Mouse (Mus musculus) urinary bladder, adult 2 months (tissue): Measurements from ENCODE around the gene Mrpl22. TPM values are rescaled to one million over a fixed set of nuclear protein-coding genes. Genes with fewer than 3 reads are reported as not detected.
"Not testable (repeated sequence)": the region's sequence is repeated elsewhere in the genome, so short reads cannot be mapped to it uniquely, and the experiment has no call there.

Experiments
- DNase-seq: peaks from one replicate; pipeline ENCODE4 v3.0.0; 2022; ENCODE audit warnings: low spot score
- polyA plus RNA-seq: library from polyadenylated mRNA; depleted of rRNA; stranded (reverse); fragments of >200 nt; gene quantifications from 2 replicates; pipeline ENCODE4 v1.2.3, GENCODE M21; 2012

Gene Mrpl22
- polyA plus RNA-seq, 1 experiment: 66.3 TPM

GRCm38 (mm10) chr11:58180756-58181155 is 9.3 kb downstream of the Mrpl22 start:
- DNase-seq: no peak

GRCm38 (mm10) chr11:58183579-58183978 is 12.1 kb downstream of the Mrpl22 start:
- DNase-seq: no peak

GRCm38 (mm10) chr11:58189675-58190074 is 18.2 kb downstream of the Mrpl22 start:
- no peak for DNase-seq

DNA sequence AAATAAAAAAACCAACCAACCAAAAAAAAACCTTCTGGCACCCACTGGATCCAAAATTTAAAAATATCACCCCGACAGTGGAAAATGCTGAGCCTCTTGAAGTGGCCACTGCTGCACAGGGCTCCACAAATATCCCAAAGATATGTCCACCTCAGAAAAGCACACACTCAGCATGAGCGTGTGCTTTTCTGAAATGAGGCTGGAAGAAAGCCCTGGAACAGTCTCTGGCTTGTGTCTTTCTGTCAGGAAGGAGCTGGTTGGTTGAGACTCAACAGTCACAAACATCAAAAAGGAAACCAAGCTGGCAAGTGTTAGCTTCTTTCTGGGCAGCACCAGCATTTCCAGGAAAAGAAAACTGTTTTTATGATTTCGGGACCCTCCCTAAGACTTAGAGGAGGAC is 21.9 kb downstream of the Mrpl22 start:
- DNase-seq: no peak

DNA sequence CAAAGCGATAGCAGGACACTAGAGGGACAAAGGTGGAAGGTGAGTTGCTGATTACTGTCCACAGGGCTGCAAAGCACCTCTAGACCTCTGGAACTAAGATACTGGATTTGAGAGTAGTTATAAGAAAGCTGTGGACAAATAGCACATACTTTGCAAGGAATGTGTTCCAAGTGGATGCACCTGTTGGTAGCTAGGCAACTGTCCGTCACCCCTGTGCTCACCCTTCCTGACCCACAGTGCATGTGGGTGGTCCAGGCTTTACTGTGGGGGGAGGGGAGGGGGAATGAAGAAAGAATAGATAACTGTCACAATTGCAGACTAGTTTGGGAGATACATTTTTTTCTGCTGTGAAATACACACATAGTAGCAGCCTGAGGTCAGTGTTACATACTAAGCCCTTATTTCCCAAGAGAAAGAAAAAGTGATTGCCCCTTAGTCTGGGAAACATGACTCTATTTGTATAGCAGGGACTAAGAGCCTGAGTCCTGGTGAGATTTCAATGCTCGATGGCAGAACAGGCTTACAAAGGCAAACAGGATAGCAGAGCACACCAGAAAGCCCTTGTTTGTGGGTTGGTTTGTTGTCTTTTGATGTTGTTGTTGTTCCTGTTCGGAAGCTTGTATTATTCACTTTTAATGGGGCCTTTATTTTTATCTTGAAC is 22.5 kb downstream of the Mrpl22 start:
- no peak for DNase-seq

- DNase-seq: no peak
Measured at GRCm38 (mm10) chr11:58198663-58199062, 27.2 kb downstream of the Mrpl22 start.

DNA sequence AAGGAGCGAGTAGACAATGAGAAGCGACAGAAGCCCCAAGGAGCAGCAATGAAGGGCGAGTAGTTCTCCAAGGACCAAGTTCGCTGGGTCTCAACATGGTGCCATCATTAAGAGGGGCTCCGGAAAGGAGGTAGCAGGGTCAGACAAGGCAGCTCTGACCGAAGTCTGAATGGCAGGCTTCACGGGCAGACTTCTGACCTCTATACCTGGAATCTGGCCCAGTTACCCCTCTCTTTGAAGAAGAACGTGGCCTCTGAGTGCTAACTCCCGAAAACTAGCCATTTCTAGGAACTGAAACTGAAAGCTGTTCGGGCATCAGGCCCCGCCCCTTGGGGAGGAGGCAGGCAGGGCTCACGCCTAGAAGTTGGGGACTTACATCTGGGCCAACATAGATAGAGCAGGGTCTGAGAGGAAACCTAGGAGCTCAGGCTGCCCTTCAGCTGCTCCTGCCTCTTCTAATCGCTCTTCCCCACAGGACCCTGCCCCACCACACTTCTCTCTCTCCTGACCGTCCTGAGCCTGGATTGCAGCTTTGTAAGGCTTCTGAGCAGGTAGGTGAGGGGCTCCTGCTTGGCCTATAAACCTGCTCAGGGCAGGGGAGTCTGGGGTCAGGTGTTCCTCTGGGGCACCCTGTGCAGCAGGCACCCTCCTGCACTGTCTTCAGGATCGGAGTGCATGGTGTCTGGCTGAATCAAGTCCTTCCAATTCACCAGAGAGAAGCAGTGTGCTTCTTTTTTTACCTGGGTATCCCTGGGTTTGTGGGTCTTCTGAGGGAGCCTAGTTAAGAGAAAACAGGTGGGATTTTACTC is 28.0 kb downstream of the Mrpl22 start, which contains the start of the genes Igtp and Irgm2:
Gene Igtp, plus strand, starts transcription at position 328 of the 809 bp plus-strand sequence.
Gene Irgm2, plus strand, starts transcription at position 390 of the 809 bp plus-strand sequence.
- DNase-seq: peak; percentile 32

GRCm38 (mm10) chr11:58200226-58200625 is 28.8 kb downstream of the Mrpl22 start:
- no peak for DNase-seq

DNA sequence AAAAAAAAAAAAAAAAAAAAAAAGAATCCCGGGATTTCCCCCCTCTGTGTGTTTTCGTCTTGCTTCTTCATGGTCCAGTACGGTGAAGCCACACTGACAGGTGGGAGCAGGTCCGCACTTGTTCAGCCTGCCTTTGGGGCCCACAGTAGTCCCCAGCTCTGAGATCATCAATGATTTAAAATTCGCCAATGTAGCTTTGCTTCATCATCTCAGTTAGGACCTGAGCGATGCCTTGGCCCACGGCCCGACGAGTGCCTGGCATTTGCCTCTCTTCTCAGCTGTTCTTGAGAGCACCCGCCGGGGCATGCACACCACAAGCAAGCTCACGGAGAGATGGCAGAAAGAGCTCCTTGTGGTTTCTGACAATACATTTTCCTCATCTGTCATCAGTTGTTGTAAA is 29.6 kb downstream of the Mrpl22 start:
- no peak for DNase-seq

DNA sequence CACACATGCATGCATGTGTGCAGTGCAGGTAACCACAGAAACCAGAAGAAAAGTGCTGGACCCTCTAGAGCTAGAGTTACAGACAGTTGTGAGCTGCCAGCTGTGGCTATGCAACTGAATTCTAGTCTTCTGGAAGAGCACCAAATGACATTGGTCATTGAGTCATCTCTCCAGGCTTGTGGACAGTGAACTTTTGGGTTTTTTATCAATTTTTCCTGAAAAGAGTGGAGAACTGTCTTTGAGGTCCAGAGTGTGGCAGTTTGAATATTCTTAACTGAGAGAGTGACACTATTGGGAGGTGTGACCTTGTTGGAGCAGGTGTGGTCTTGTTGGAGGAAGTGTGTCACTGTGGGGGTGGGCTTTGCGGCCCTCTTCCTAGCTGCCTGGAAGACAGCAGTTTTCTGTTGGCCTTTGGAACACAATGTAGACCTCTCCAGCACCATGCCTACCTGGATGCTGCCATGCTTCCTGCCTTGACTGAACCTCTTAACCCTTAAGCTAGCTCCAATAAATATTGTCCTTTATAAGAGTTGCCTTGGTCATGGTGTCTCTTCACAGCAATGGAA is 38.9 kb downstream of the Mrpl22 start:
- no peak for DNase-seq

DNA sequence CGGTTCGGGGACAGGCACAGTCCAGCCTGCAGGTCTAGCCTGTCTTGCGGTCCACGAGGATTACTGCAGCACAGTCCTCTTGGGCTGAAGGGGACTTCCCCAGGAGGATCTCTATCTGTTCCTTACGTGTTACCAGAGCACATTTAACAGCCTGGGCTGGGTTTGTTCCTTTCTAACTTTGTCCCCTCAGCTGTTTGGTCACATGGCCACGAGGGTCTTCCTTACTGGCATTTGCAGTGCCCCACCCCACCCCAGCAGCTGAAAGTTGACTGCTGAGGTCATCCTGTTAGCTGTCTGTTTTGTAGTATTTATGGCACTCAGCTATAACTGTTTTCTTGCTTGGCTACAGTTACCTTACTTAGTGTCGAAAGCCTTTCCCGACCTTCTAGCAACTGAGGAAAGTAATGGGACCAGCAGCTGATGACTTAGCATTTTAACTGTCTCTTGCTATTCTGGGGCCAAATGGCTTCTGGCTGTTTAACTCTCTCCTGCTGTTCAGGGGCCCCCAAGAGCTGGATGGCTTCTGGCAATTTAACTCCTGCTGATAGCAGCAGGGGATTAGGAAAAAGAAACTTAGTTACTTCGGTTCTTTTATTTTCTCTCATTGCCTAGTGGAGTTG is 39.7 kb downstream of the Mrpl22 start:
- no peak for DNase-seq

DNA sequence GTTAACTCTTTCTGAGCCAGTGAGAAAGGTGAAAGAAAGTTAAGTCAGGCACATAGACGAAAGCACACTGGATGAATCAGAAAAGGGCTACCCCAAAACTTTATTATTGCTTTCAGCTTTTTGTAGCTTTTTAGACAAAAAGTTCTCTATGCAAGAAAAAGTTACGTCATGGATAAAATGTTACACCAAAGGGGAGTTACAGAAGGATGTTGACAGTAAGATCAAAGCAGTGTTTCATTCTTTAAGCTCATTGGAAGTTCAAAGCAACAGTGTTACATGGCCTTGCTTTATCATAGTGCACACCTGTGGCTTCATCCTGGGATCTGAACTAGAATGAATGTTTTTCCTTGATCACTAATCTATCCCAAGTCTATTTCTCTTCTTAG is 40.2 kb downstream of the Mrpl22 start:
- DNase-seq: no peak

GRCm38 (mm10) chr11:58213673-58214342 is 42.3 kb downstream of the Mrpl22 start:
- DNase-seq: no peak

GRCm38 (mm10) chr11:58214391-58215048 is 43.1 kb downstream of the Mrpl22 start:
- peak; percentile 47 for DNase-seq

GRCm38 (mm10) chr11:58215049-58215430 is 43.6 kb downstream of the Mrpl22 start:
- not testable (repeated sequence) for DNase-seq

- no peak for DNase-seq
Measured at GRCm38 (mm10) chr11:58215814-58216213, 44.4 kb downstream of the Mrpl22 start.

GRCm38 (mm10) chr11:58216823-58217222 is 45.4 kb downstream of the Mrpl22 start:
- no peak for DNase-seq

DNA sequence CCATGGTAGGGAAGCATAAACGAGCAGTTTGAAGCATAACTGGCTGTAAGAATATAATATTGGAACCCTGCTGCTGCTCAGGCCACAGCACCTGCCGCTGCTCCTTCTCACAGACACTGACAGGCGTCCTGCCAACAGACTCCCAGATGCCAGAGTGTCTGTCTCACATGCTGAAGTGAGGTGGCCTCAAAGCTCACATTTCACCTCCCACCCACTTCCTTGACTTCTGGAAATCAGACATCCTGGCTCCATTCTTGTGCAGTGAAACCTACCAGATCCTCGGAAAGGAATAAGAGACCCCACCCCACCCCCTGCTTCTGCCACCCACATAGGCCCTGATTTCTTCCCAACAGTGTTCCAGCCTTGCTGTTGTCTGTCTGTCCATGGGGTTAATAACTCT is 52.3 kb downstream of the Mrpl22 start:
- no peak for DNase-seq

DNA sequence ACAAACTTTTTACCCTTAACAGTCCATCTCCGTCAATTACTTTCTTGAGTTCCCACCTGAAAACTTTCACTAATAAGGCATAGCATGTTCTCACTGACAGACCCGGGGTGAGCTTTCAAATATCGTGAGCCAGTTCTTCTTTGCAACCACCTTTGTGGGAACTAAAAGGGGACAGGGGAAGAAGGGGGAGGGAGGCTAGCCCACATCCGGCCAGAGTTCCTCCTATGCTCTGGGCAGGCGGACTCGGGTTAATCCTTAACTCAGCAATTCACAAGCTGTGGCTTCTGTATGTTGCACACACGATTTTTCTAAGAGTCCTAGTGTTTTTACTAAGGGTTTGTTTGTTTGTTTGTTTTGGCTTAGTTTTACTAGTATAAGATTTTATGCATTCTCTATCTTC is 52.9 kb downstream of the Mrpl22 start:
- DNase-seq: no peak

- DNase-seq: not testable (repeated sequence)
Measured at GRCm38 (mm10) chr11:58224872-58225271, 53.4 kb downstream of the Mrpl22 start.

DNA sequence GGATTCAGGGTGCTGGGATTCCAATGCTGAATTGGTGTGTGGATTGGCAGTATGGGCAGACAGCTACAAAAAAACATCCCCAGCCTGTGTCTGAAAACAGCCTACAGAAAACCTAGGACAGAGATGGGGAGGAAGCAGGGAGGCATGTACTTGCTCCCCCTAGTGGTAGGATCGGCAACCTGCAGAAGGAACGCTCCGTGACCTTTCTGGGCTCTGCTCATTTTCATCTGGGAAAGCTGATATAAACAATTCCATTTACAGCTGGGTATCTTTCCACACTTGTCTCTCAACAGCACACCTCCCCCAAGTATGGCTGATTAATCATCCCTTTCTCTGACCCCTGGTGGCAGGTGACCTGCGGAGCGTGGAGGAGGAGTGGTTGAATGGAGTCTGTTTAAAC is 54.2 kb downstream of the Mrpl22 start:
- peak; percentile 45 for DNase-seq
